Mouse (Mus musculus) cerebellum, adult 11-12 months (tissue): ENCODE data around the gene Dync1i1.
A peak's percentile ranks its signal among the peaks of the same experiment; 100 is the strongest.

ENCODE experiments used
- DNase-seq: peaks from one replicate; pipeline ENCODE4 v3.0.0; 2022

Dync1i1 gene

DNA sequence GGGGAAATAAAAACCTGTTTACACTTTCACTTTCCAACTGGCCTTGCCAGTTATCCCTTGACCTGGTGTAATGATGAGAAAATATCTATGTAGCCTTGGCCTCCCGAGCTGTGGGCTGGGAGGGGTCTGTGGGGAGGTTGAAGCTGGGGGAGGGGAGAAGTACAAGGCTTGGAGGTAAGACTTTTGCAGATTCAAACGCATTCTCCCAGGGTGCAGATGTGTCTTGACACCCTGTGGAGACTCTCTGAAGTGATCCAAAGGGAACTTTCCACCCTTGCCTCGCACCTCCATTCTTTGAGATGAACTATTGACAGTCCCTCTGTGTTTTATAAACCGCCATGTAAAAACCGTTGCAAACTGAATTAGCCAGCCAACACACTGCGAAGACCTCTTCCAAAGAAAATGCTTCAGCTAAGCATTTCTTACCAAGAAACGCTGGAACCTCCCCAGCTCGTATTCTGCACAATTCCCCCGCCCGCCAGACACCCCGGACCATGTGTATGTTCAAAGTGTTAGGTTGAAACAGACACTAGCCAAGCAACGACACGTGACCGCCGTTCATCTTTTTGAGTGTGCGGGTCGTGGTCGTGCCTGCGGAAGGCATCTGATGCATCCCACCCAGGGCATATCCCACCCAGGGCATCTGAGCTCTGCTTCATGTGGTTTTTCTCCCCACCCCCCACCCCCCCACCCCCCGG is 133.6 kb downstream of the Dync1i1 start:
- no peak for DNase-seq

DNA sequence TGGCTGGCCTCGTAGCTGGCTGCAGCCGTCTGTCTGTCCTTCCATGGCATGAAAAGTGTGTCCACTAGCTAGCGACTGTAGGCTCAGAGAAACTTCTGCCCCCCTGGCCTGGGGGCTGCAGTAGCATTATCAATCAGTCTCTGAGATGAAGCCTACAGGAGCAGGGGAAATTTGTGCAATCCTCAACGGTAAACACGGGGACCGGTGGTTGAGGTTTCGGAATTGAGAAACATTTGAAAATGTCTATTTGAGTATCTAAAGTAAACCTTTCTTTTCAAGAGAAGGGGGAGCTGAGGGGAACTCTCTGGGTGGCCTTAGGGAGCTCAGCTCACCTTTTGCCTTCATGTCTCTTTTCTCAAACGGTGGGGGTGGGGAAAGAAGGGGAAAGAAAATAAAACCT is 134.2 kb downstream of the Dync1i1 start:
- no peak for DNase-seq

DNA sequence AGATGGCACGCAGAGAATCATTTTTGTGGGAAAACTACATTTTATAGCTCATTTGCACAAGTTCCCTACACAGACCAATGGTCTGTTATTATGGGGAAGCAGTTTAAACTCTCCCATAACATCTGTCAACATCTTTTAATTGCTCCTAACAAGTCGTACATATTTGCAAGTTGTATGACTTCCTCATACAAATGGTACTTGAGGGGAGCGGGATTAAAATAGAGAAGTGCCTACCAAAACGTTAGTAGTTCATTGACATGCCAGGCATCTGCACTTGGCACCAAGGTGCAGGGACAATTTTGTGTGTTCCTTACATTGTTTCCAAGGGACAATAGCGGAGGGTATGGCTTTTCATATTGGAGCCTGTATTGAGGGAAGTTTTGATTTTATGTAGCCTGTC is 140.7 kb downstream of the Dync1i1 start:
- no peak for DNase-seq

DNA sequence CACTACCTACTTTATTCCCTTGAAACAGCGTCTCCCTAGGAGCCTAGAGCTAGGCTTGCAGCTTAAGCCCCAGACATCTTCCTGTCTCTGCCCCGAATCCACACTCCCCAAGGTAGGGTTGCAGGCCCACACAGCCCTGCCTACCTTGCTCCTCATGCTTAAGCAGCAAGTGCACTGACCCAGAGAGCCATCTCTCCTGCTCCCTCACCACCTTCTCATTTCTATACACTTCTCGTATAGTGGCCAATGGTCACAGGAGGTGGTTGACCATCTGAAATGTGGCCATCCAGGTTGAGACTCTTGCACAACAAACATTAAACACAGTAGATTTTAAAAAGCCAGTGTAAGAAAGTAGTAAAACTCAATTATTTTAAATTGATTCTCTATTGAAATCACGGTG is 141.8 kb downstream of the Dync1i1 start:
- no peak for DNase-seq

DNA sequence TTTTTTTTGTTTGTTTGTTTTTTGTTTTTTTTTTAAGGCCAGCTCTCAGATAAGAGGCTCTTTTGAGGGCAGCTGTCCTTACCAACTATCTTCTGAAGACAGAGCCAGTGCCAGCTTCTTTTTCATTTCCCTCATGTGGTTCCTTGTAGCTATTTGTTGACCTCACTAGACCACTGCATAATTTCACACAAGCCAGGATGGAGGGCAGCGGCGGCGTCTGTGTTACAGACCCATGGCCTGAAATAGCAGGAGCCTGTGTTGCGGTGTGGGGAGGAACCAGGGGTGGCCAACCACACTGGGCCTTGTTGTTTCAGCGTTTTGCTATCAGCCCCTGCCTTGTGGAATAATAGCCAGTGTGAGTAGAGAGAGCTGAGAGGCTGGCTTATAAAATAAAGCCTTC is 145.6 kb downstream of the Dync1i1 start:
- no peak for DNase-seq

DNA sequence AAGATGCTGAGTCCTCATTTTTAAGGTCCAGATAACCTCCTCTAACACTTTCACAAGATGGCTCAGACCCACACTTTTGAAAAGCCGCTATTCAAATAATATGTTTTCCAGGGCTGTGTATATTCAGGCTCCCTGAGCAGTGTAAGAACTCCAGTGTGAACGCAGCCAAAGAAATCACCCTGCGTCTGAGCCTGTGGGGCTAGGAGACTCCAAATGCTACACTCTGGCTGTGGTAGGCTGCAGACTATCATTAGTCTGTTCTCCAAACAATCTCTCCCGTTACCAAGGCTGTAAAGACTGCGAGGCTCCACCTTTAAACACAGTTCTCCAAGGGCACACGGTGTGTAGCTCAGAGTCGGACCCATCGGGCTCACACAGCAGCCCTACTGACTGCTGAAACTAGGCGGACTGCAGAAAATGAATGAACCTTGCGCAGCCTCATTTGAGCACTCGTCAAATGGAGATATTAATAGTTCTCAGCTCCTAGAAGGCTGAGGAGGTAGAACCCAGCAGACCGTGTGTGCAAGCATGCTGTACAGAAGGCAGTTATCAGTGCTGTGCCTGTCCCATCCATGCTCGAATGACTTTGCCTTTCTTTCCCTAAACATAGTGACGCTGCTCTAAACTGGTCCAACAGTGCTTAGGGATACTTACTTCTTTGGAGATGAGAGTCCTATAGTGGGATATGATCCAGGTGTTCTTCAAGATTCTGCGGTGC is 146.3 kb downstream of the Dync1i1 start:
- DNase-seq, result no peak

DNA sequence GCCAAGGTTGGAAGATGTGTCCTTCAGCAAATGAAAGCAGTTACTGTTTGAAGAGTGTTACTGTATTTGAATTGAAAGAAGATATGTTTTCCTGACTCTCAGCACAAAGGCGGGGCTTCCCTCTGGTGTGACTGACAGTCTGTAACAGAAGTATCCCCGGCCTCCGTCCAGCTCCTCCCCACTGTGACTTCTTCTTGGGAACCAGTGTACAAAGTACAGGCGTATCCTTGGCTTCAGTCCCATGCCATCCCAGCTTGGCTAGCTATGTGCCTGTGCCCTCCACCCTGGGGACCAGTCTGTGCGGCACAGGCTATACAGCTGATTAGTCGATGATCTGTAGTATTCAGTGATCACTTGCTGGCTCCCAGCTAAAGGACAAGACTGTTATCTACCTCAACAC is 163.9 kb downstream of the Dync1i1 start:
- no peak for DNase-seq

DNA sequence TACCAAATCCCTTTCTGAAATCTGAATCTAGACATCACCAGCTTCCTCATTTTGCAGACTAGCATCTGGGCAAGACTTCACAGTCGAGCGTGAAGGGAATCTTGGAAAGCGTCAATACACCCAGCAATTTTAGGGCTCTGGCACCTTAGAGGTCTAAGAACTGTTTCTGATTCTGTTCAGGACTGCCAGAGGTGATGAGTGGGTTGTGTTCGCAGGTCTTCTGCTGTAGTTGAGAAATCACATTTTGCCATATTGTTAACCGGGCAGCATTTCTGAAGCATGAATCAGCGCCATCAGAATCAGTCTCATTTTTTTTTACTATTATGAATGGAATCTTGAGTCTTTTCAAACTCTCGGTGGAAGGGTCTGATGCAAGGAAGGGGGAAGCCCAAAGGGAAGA is 185.9 kb downstream of the Dync1i1 start:
- no peak for DNase-seq

DNA sequence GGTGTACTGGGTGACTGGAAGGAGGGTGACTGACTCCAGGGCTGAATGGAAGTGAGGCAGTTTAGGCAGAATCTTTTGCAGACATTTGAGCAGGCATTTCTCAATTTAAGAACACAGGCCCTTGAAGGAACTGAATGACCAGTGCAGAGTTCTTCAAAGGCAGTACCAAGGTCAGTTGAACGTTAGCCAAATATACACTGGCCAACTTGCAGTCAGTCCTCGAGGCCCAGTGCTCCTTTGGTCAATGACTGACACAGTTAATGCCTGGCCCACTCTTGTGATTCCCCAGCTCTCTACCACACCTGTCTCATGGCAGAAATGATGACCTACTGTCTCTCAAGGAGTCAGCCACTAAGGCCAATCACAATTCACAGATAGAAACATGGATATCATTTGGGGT is 189.6 kb downstream of the Dync1i1 start:
- DNase-seq, result no peak

DNA sequence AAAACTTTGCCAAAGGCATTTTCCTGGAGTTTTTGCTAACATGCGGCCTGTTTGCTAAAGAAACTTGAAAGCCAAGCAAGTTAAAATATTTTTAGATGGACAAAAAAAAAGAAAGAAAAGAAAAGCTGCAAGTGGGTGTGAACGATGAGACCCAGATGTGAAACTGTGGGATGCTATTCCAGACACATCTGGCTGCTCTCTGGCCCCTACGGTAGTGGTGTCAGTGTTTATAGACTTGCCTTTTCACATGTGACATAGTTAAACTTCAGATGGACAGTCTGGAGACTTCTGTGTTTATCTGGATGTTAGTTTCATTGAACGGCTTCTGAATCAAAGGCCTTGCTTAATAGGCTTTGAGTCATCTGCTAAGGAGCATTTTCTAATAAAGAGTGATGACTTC is 195.2 kb downstream of the Dync1i1 start:
- DNase-seq, result no peak

DNA sequence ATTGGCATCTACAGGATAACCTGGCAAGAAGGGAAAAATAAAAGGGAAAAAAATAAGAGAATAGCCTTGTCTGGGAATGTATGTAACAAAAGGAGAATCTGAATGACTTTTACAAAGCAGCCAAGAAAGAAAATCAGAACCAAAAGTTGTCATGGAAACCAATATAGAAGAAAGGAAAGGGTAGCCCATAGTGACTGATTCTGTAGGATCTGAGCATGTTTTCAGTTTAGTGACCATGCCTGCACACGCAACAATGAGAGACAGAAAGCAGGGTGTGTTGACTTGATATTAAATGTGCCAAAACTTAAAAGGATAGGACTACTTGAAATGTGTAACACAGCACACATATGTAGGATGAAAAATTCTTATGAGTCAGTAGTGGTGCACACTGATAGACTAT is 197.2 kb downstream of the Dync1i1 start:
- DNase-seq, result no peak

DNA sequence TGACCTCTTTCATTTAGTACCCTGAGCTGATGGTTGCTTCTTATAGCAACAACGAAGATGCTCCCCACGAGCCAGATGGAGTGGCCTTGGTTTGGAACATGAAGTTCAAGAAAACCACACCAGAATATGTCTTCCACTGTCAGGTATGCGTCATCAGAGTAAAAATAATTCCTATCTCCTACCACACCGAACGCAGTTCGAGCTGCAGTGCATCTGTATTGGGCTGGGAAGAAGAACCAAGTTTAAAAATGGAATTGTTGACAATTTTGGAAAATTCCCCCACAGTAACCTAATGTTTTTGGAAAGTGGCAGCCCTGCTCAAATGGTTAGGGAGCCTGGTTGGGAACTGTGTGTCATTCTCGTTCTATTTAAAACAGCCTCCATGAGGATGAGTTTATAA is 197.7 kb downstream of the Dync1i1 start:
- DNase-seq, result no peak

DNA sequence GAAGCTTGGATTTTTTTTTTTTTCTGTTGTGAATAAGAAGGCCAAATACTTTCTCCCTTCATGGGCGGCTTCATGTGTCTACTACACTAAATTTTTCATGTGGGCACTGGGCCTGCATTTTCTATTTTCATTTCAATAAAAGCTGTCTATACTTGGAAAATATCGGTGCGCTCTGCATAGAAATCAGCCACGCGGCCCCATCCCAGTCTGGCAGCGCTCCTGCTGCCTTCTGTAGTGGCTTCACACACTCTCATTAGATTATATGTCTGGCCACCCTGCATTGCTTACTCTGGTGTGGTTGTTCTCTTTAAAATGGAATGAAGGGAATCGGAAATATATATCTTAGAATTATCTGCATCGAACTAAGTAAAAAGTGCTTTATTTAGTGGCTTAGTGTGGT is 204.7 kb downstream of the Dync1i1 start:
- DNase-seq, result no peak

DNA sequence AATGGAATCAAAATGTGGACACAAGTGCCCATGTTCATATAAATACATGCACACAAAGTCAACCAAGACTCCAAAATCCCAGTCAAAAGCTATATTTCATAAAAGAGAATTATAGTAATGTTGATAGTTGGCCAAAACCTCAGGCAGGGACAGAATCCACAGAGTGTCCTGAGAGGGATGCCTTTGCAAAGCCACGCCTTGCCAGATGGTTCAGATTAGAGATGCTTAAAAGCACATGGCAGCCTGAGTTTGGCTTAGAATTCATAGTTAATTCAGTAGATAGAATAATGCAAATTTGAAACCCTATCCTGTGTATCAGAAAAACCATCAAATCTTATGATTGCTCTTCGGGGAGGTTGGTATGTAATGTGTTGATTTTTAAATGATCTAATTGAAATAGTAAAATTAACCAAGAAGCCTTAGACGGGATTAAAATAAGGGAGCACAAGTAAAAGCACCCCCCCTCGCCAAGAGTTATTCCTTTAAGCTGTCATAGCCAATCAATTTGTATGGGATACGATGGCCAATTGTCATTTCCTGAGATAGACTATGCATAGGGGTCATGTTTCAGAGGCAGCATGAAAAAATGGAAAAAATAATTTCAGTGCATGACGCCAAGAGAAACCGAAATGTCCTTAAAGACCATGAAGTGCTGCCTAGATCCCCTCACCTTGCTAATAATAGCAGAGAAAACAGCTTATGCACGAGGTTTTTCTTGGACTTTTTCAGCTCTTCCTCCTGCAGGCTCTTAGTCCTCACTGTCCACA is 210.3 kb downstream of the Dync1i1 start:
- DNase-seq, result peak; percentile 74

DNA sequence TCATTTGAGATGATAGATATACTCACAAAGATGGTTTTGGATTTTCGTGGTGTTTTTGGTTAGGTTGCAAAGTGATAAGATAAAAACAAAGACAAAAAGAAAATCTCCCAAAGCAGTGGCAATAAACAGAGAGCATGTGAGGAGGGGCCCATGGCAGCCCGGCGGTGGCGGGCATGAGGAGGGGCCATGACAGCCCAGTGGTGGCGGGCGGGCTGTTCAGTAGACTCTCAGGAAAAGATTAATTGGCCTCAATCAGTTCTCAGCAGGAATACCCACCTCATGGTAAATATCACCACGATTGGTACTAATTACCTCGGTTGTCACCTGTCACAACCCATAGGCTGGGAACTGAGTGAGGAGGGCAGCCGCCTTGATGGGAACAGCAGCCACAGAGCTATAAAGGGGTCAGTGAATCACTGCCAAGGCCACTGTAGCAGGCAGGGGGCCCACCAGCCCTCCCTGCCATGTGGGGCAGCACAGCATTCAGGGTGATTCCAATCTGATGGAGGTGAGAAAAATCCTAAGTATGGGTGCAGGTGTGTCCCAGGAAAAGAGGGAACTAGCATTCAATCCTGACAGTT is 224.5 kb downstream of the Dync1i1 start:
- no peak for DNase-seq

DNA sequence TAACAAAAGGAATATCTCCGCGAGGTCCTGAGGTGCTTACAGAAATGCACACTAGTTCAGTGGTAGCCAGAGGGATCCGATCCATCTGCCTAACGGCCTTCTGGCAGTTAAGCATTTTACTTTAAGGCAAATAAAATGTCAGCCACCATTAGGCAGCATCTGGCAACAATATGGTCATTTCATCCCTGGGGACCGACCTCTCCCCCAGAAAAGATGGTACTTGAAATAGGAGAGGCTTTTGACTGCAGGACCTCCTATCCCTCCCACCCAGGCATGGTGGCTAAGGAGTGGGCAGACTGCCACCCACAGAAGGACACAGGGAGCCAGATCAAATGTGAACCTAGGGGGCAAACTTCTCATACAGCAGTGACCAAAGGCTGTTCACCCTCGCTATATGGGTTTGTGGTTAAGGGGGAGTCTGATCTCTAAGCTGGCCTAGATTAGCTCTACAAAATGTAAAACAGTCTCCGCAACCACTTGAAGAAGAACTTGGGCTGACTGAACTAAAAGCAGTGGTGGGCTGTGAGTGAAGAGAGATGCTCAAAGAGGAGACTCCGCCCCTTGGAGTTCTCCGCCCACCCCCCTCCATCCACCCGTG is 231.0 kb downstream of the Dync1i1 start:
- DNase-seq, result no peak

DNA sequence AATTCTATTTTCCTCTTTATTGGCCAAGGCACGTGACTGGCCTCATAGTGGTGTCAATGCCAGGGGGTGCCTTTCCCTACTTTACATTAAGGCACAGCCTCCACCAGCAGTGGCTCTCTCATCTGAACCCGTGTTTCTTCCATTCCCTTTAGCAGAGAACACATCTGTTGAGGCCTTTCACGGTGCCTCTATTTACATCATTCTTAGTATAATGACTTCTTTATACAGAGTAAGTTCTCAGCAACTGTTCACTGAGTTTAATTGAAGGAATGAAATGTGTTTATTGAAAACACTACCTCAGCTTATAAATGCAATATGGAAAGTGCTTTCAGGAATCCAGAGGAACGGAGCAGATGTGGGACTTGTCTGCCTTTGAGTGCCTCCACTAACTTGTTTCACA is 235.3 kb downstream of the Dync1i1 start:
- no peak for DNase-seq

DNA sequence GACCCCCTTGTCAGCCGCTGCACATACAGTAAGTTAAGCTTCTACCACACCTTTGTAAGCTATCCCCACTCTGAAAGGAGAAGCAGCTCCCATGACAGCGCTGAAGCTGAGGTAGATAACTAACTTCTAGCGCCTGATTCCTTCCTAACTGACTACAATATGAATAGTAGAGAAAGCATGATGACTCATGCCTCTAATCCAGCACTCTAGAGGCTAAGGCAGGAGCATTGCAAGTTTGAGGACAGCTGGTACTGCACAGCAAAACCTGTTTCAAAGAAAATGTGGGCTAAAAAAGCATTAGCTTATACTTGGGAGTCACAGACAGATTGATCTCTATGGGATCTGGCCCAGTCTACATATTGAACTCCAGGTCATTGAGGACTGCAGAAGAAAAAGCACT is 236.5 kb downstream of the Dync1i1 start:
- DNase-seq, result no peak

DNA sequence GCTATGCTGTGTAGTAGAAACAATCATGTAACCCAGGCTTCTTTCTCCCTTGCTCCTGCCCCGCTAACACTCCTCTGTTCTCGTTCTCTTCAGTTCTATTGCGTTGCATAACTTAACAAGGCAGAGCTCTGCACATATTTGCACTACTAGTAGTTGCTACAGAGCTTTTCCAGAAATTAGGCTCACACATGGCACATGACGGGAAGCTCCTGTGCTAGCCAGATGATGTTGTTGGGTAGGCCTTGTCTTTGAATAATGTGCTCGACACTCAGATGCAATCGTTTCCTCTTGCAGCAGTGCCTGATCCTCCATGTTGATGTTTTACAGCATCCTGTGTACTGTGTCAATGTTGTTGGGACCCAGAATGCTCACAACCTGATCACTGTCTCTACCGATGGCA is 240.9 kb downstream of the Dync1i1 start:
- no peak for DNase-seq

DNA sequence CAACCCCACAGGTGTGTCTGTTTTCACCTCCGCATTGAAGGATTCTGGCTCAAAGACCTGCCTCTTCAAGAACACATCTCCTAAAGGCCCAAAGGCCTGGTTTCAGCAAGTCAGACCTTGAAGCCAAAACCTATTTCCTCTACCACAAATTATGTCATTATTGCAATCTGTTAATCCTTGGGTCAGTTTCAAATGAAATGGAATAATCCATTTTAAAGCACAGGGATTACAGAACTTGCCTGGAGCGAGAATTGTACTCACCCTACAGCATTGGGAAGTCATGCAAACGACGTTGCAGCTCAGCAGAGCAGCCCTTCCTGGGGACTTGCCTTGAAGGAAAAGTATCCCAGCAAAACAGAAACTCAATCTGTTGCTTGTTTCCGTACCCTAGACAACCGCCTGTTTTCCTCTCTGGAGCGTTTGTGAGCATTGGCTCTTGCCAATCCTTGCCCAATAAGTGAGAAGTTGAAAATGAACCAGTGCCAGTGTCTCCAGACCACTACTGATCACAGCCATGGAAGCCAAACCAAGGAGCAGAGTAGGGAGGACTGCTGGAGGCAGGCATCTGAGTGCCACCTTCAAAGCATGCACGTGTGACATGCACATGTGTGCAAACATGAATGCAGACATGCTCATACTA is 241.5 kb downstream of the Dync1i1 start:
- DNase-seq, result no peak

DNA sequence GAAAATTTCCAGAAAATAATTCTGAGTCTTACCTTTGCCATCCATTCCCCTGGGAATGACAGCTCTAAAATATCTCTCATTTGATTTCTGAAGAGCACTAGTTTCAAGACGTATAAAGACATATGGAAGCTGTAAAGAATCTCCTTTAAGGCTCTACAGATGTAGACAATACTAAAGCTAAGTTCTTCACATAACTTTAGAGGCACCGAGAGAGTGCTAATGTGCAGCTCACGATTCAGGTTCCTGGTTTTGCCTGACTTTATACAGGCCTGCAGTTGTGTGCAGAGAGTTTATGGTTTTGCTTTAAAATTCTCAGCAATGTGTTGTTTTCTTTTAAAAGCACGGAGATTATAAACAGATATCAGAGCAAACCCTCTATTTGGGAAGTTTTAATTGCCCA is 242.1 kb downstream of the Dync1i1 start:
- DNase-seq, result no peak

DNA sequence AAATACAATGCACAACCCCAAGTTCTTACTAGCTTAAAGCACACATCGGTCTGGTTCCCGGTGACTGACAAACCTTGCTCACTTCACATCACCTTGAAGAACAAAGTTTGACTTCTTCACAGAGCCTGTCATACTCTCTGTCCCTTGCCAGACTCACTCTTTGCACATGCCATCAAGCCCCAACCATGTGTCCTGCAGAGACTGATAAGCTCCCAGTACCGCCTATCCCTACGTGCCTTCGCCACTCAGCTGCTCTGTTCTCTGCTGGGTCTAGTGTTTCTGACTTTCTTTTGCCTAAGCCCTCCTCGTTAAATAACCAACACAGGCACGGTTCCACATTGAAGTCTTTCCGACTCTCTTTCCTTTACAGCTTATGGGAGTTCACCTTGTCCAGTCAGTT is 244.2 kb downstream of the Dync1i1 start:
- DNase-seq, result no peak

DNA sequence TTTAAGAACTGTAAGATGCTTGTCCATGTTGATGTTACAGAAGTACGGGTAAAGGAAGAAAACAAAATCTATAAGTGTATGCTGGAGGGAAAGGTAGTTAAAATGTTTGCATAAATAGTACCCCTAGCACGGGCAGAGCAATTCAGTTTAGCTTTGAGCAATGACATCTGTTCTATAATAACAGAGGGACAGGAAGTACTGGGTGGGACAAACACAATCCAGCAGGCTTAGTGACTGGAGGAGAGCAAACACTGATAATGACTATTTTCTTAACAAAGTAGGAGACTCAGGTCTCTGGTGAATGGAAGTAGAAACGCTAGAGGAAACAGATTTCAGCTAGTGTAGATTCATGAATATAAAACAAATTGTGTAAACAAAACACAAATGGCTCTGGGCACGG is 250.8 kb downstream of the Dync1i1 start:
- no peak for DNase-seq
